Mouse (Mus musculus): Measurements from ENCODE around the gene Tmem175. TPM values are rescaled to one million over a fixed set of nuclear protein-coding genes. Genes with fewer than 3 reads are reported as not detected.
A peak's percentile ranks its signal among the peaks of the same experiment; 100 is the strongest.

Tmem175 gene
- polyA plus RNA-seq, 1 experiment = 67.1 TPM

GRCm38 (mm10) chr5:108669986-108670385, 40.4 kb downstream of the Tmem175 start:
- no peak overlapping the region for H3K27ac ChIP-seq (ENCODE audit: insufficient read depth, low read depth, low read length)
- H3K4me1 ChIP-seq (ENCODE audit: control insufficient read depth, insufficient read depth, low read length) = peaks cover 13% of the 10 kb centered on the region; the same call in 1 of the 2 replicates
- 57% methylated on average over 9 of the region's 9 CpGs for WGBS
- no peak for TF ChIP-seq CTCF (conservative IDR thresholded peaks at IDR 0.05; ENCODE audit: insufficient read depth, insufficient read length, low read depth, low read length)
- TF ChIP-seq POLR2A (IDR thresholded peaks at IDR 0.05; ENCODE audit: low read depth, low read length) = peak; percentile 83
- no peaks in the 10 kb centered on the region for H3K36me3 ChIP-seq (ENCODE audit: control insufficient read depth, insufficient read depth, low read length)
- peak; percentile 43 for DNase-seq
- no peaks in the 10 kb centered on the region for H3K27me3 ChIP-seq (replicated peaks; ENCODE audit: control insufficient read depth, insufficient read depth, low read length)
- peak overlapping the region; percentile 70; the same call in 1 of the 2 replicates for H3K4me3 ChIP-seq (ENCODE audit: insufficient read depth, low read depth, low read length)

GRCm38 (mm10) chr5:108670785-108671184, 41.2 kb downstream of the Tmem175 start:
- Histone ChIP-seq H3K27me3 (replicated peaks; ENCODE audit: control insufficient read depth, insufficient read depth, low read length) (no peaks in the 10 kb centered on the region), H3K36me3 (ENCODE audit: control insufficient read depth, insufficient read depth, low read length) (no peaks in the 10 kb centered on the region), H3K4me1 (ENCODE audit: control insufficient read depth, insufficient read depth, low read length) (peaks cover 16% of the 10 kb centered on the region; the same call in 1 of the 2 replicates), H3K27ac (ENCODE audit: insufficient read depth, low read depth, low read length) (peak overlapping the region; percentile 43; the same call in 1 of the 2 replicates), H3K4me3 (ENCODE audit: insufficient read depth, low read depth, low read length) (no peak overlapping the region)
- no peak for TF ChIP-seq POLR2A (IDR thresholded peaks at IDR 0.05; ENCODE audit: low read depth, low read length)
- peak; percentile 76 for TF ChIP-seq CTCF (conservative IDR thresholded peaks at IDR 0.05; ENCODE audit: insufficient read depth, insufficient read length, low read depth, low read length)
- DNase-seq = peak; percentile 77

GRCm38 (mm10) chr5:108671757-108672156, 42.2 kb downstream of the Tmem175 start:
- Histone ChIP-seq H3K27me3 (replicated peaks; ENCODE audit: control insufficient read depth, insufficient read depth, low read length) (no peaks in the 10 kb centered on the region), H3K36me3 (ENCODE audit: control insufficient read depth, insufficient read depth, low read length) (no peaks in the 10 kb centered on the region), H3K4me3 (ENCODE audit: insufficient read depth, low read depth, low read length) (no peak overlapping the region), H3K27ac (ENCODE audit: insufficient read depth, low read depth, low read length) (no peak overlapping the region), H3K4me1 (ENCODE audit: control insufficient read depth, insufficient read depth, low read length) (peaks cover 21% of the 10 kb centered on the region)
- WGBS = 84% methylated on average over 12 of the region's 12 CpGs
- DNase-seq = no peak
- TF ChIP-seq POLR2A (IDR thresholded peaks at IDR 0.05; ENCODE audit: low read depth, low read length) (peak; percentile 14), CTCF (conservative IDR thresholded peaks at IDR 0.05; ENCODE audit: insufficient read depth, insufficient read length, low read depth, low read length) (peak; percentile 23; the same call in 1 of the 2 replicates)

GRCm38 (mm10) chr5:108674624-108675023, 45.1 kb downstream of the Tmem175 start:
- Histone ChIP-seq H3K4me3 (ENCODE audit: insufficient read depth, low read depth, low read length) (peak overlapping the region; percentile 48), H3K27ac (ENCODE audit: insufficient read depth, low read depth, low read length) (peak overlapping the region; percentile 94), H3K36me3 (ENCODE audit: control insufficient read depth, insufficient read depth, low read length) (no peaks in the 10 kb centered on the region), H3K4me1 (ENCODE audit: control insufficient read depth, insufficient read depth, low read length) (peaks cover 25% of the 10 kb centered on the region), H3K27me3 (replicated peaks; ENCODE audit: control insufficient read depth, insufficient read depth, low read length) (no peaks in the 10 kb centered on the region)
- DNase-seq = peak; percentile 93
- TF ChIP-seq POLR2A (IDR thresholded peaks at IDR 0.05; ENCODE audit: low read depth, low read length) (no peak), CTCF (conservative IDR thresholded peaks at IDR 0.05; ENCODE audit: insufficient read depth, insufficient read length, low read depth, low read length) (no peak)
- 52% methylated on average over 2 of the region's 2 CpGs for WGBS

GRCm38 (mm10) chr5:108675251-108675816, 45.8 kb downstream of the Tmem175 start, which contains the start of gene Slc26a1:
Slc26a1 (minus strand) TSS chr5:108675569.
- Histone ChIP-seq H3K4me3 (ENCODE audit: insufficient read depth, low read depth, low read length) (peak within 1 kb of the TSS; percentile 48), H3K27ac (ENCODE audit: insufficient read depth, low read depth, low read length) (peak within 1 kb of the TSS; percentile 94)

GRCm38 (mm10) chr5:108676772-108677498, 47.4 kb downstream of the Tmem175 start:
- DNase-seq = peak; percentile 50
- no peaks in the 10 kb centered on the region for H3K36me3 ChIP-seq (ENCODE audit: control insufficient read depth, insufficient read depth, low read length)
- 32% methylated on average over 5 of the region's 5 CpGs for WGBS
- TF ChIP-seq CTCF (conservative IDR thresholded peaks at IDR 0.05; ENCODE audit: insufficient read depth, insufficient read length, low read depth, low read length) (no peak), POLR2A (IDR thresholded peaks at IDR 0.05; ENCODE audit: low read depth, low read length) (no peak)
- no peaks in the 10 kb centered on the region for H3K27me3 ChIP-seq (replicated peaks; ENCODE audit: control insufficient read depth, insufficient read depth, low read length)
- peaks cover 22% of the 10 kb centered on the region for H3K4me1 ChIP-seq (ENCODE audit: control insufficient read depth, insufficient read depth, low read length)
- H3K4me3 ChIP-seq (ENCODE audit: insufficient read depth, low read depth, low read length) = peak overlapping the region; percentile 36; the same call in 1 of the 2 replicates
- H3K27ac ChIP-seq (ENCODE audit: insufficient read depth, low read depth, low read length) = peak overlapping the region; percentile 10; the same call in 1 of the 2 replicates

More at GRCm38 (mm10) chr5:108675251-108675816, 45.8 kb downstream of the Tmem175 start, which contains the start of gene Slc26a1:
- H3K27me3 ChIP-seq (replicated peaks; ENCODE audit: control insufficient read depth, insufficient read depth, low read length) = no peaks in the 10 kb centered on the region
- no peak for TF ChIP-seq CTCF (conservative IDR thresholded peaks at IDR 0.05; ENCODE audit: insufficient read depth, insufficient read length, low read depth, low read length)
- WGBS = 48% methylated on average over 9 of the region's 9 CpGs
- H3K36me3 ChIP-seq (ENCODE audit: control insufficient read depth, insufficient read depth, low read length) = no peaks in the 10 kb centered on the region
- H3K4me1 ChIP-seq (ENCODE audit: control insufficient read depth, insufficient read depth, low read length) = peaks cover 22% of the 10 kb centered on the region
- peak; percentile 94 for DNase-seq
